Mouse (Mus musculus) neural tube, embryonic 14.5 days (tissue): ENCODE results near the gene Ttc39a. TPM values are rescaled to one million over a fixed set of nuclear protein-coding genes. Genes with fewer than 3 reads are reported as not detected.

Experiments used
- ATAC-seq: fragments of 200-750 bp; cut with Nextera tagmentation; 2 replicates; pipeline ENCODE4 v1.8.0; 2017; ENCODE audit warnings: low read depth, mild to moderate bottlenecking, moderate TSS enrichment, moderate library complexity
- H3K27ac ChIP-seq: fragments of 300-500 bp; sonication (generic); 2 replicates; pipeline ENCODE4 v1.5.1; 2014; ENCODE audit warnings: low read depth, mild to moderate bottlenecking, control low read depth, low read length, moderate library complexity, mixed read lengths
- H3K27me3 ChIP-seq: fragments of 300-500 bp; sonication (generic); 2 replicates; pipeline ENCODE4 v1.6.1; 2014; ENCODE audit warnings: low read length; ENCODE audit not compliant: control insufficient read depth, insufficient read depth
- H3K36me3 ChIP-seq: fragments of 300-500 bp; sonication (generic); 2 replicates; pipeline ENCODE4 v1.6.1; 2014; ENCODE audit warnings: low read length, mixed read lengths; ENCODE audit not compliant: control insufficient read depth, insufficient read depth
- H3K4me1 ChIP-seq: fragments of 300-500 bp; sonication (generic); 2 replicates; pipeline ENCODE4 v1.6.1; 2014; ENCODE audit warnings: low read length; ENCODE audit not compliant: control insufficient read depth, insufficient read depth
- H3K4me2 ChIP-seq: fragments of 300-500 bp; sonication (generic); 2 replicates; pipeline ENCODE4 v1.6.1; 2014; ENCODE audit warnings: mild to moderate bottlenecking, low read depth, low read length, control low read depth
- H3K4me3 ChIP-seq: fragments of 300-500 bp; sonication (generic); 2 replicates; pipeline ENCODE4 v1.5.1; 2014; ENCODE audit warnings: low read depth, low read length, control low read depth, mixed read lengths
- H3K9ac ChIP-seq: fragments of 300-500 bp; sonication (generic); replicated peaks from 2 replicates; pipeline ENCODE4 v1.6.1; 2014; ENCODE audit warnings: low read depth, mild to moderate bottlenecking, control low read depth, low read length, mixed read lengths
- H3K9me3 ChIP-seq: fragments of 300-500 bp; sonication (generic); 2 replicates; pipeline ENCODE4 v1.6.1; 2016; ENCODE audit warnings: low read length; ENCODE audit not compliant: control insufficient read depth
- WGBS: fragments of 180-500 bp; shearing (Covaris S2); extraction: QIAGEN DNeasy Blood & Tissue Kit; methylation state at CpG from one replicate; pipeline ENCODE4 v1.1.7; 2014; 5-methylcytosine and 5-hydroxymethylcytosine counted together
- polyA plus RNA-seq: library from polyadenylated mRNA; unstranded; fragments of >200 nt; fragmentation: Nextera tagmentation; extraction: Ambion mirVana; gene quantifications from 2 replicates; pipeline ENCODE4 v1.2.1, GENCODE M21; 2014

The Ttc39a gene
- polyA plus RNA-seq, 1 experiment from 2014 or later, result 4.9 TPM

DNA sequence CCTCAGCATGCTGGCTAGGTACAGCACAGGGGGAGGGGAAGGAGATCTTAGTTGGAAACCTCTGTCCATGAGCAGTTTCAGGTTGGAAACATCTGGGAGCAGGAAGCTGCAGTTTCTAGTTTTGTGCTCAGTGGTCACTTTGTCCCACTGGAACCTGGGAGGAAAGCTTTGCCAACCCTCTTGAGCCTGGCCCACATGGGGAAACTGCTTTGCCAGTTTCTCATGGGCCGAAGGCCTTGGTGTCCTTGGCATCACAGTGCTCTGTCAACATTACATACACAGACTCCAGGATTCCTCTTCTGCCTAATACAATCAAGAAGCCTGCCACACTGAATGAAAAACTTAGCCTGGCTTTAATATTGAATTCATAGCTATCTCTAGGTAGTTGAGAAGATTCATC lies 76.3 kb downstream of the Ttc39a start:
- H3K4me1 ChIP-seq, result no peaks in the 10 kb centered on the region
- no peak overlapping the region for H3K9ac ChIP-seq
- no peak overlapping the region for H3K4me2 ChIP-seq
- H3K36me3 ChIP-seq, result no peaks in the 10 kb centered on the region
- WGBS, result 93% methylated on average over 1 of the region's 1 CpGs
- no peaks in the 10 kb centered on the region for H3K9me3 ChIP-seq
- no peak overlapping the region for H3K4me3 ChIP-seq
- H3K27me3 ChIP-seq, result no peaks in the 10 kb centered on the region
- no peak for ATAC-seq
- H3K27ac ChIP-seq, result no peak overlapping the region

DNA sequence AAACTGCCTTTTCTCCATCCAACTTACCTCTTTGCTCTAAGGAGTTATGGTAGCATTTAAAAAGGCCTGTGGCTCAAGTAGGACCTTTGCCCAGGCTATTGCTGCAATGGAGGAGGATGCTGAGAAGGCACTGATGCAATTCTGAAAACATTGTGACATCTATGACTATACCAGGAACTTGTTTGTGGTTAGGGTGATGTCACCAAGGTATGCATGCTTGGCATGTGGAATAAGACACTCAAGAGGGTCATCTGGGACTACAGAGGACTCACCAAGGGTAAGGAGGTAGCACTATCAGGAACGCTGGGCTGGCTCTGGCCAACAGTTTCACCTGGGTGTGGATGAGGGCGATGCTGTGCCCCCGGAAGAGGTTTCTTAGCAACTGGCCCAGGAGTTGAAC lies 78.2 kb downstream of the Ttc39a start, which contains the start of gene Rnf11:
Gene Rnf11 (minus strand): TSS at position 108 of the 400 bp plus-strand sequence.
- no peaks in the 10 kb centered on the region for H3K9me3 ChIP-seq
- H3K4me2 ChIP-seq, result no peak within 1 kb of the TSS
- no peak within 1 kb of the TSS for H3K4me3 ChIP-seq
- H3K27me3 ChIP-seq, result no peaks in the 10 kb centered on the region
- H3K9ac ChIP-seq, result no peak within 1 kb of the TSS
- no peak within 1 kb of the TSS for H3K27ac ChIP-seq
- WGBS, result 77% methylated on average over 3 of the region's 3 CpGs
- ATAC-seq, result no peak
- H3K36me3 ChIP-seq, result no peaks in the 10 kb centered on the region
- H3K4me1 ChIP-seq, result no peaks in the 10 kb centered on the region

DNA sequence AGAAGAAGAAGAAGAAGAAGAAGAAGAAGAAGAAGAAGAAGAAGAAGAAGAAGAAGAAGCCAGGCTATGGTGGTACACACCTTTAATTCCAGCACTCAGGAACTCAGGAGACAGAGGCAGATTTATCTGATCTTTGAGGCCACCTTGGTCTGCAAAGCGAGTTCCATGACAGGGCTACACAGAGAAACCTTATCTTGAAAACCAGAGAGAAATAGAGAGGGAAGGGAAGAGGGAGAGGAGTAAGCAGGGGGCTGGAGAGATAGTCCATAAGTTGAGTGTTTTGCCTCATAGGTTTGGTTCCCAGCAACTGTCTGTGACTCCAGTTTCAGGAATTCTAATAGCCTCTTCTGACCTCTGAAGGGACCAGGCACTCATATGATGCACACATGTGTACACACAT lies 82.4 kb downstream of the Ttc39a start:
- Histone ChIP-seq H3K4me2 (no peak overlapping the region), H3K27me3 (no peaks in the 10 kb centered on the region), H3K27ac (no peak overlapping the region), H3K9me3 (no peaks in the 10 kb centered on the region), H3K4me3 (no peak overlapping the region), H3K9ac (no peak overlapping the region), H3K4me1 (no peaks in the 10 kb centered on the region), H3K36me3 (no peaks in the 10 kb centered on the region)
- 76% methylated on average over 1 of the region's 1 CpGs for WGBS
- ATAC-seq, result no peak

DNA sequence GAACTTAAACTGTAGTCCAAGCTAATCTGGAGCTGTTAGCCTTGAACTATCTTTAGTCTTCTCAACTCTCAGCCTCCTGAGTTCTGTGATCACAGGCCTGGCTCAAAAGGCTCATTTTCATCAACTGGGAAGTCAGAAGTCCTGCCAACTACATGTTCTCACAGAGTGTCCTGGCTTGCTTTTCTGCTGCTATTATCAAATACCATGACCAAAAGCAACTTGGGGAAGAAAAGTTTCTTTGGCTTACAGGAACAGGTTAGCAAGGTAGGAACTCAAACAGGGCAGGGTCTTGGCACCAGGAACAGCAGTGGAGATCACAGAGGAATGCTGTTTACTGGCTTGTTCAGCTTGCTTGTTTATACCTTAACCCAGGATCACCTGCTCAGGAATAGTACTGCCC lies 87.2 kb downstream of the Ttc39a start:
- Histone ChIP-seq H3K9me3 (no peaks in the 10 kb centered on the region), H3K4me3 (no peak overlapping the region), H3K27me3 (no peaks in the 10 kb centered on the region), H3K27ac (no peak overlapping the region), H3K4me1 (no peaks in the 10 kb centered on the region), H3K4me2 (no peak overlapping the region), H3K9ac (no peak overlapping the region), H3K36me3 (no peaks in the 10 kb centered on the region)
- ATAC-seq, result no peak

Other genes with a start within 250 kb of the Ttc39a start
- gene Osbpl9, start 204.4 kb upstream of the Ttc39a start, polyA plus RNA-seq, result 89.2 and 98.8 TPM in 2 replicates
- gene Calr4, start 172.1 kb upstream of the Ttc39a start, polyA plus RNA-seq, result 1.6 and 2.2 TPM in 2 replicates
- gene Eps15, start 126.4 kb upstream of the Ttc39a start, polyA plus RNA-seq, result 82.4 and 101 TPM in 2 replicates
- 95.5 and 99.6 TPM in 2 replicates for gene Rnf11, start 78.1 kb downstream of the Ttc39a start, polyA plus RNA-seq
- gene 4930522H14Rik, start 124.7 kb downstream of the Ttc39a start, polyA plus RNA-seq, result not detected in 2 replicates